Mouse (Mus musculus) large intestine, adult 2 months (tissue): ENCODE data around the gene Dgkg. TPM values are rescaled to one million over a fixed set of nuclear protein-coding genes. Genes with fewer than 3 reads are reported as not detected.

ENCODE experiments used
- DNase-seq: peaks from one replicate; pipeline ENCODE4 v3.0.0-alpha.2; 2012; ENCODE audit warnings: low read depth, low spot score
- WGBS: fragments of 180-500 bp; shearing (Covaris S2); methylation state at CpG from one replicate; pipeline ENCODE4 v1.1.7; 2018; 5-methylcytosine and 5-hydroxymethylcytosine counted together
- polyA plus RNA-seq: library from polyadenylated mRNA; depleted of rRNA; stranded (reverse); fragments of >200 nt; gene quantifications from 2 replicates; pipeline ENCODE4 v1.2.3, GENCODE M21; 2012; rRNA removed

Dgkg gene
- polyA plus RNA-seq, 1 experiment: 0.31 TPM

DNA sequence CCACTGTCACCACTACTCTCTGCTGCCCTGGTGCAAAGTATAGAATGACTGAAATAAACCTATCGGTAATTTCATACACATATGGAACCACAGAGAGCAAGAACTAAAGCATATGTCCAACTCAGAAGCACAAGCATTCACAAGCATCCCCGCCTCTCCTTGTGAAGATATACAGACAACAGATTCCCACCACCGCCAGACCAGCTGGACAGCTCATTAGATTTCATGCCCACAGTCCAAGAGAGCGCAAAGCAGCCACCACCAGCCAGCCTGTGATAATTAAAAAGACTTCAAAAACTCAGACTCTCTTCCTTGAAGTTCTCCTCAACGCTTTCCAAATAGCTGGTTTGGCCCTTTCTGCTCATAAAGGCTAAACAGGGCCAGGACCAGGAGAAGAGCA, 234.8 kb downstream of the Dgkg start:
- WGBS: 91% methylated on average over 5 of the region's 5 CpGs
- no peak for DNase-seq

Other genes starting within 250 kb of the Dgkg start
- gene Etv5, start 217.5 kb downstream of the Dgkg start, polyA plus RNA-seq: 4.8 and 5.6 TPM in 2 replicates
- not detected in 2 replicates for gene Crygs, start 154.4 kb upstream of the Dgkg start, polyA plus RNA-seq
- 13.9 and 16.2 TPM in 2 replicates for gene Tbccd1, start 200.4 kb upstream of the Dgkg start, polyA plus RNA-seq
- gene Dnajb11, start 200.6 kb upstream of the Dgkg start, polyA plus RNA-seq: 30.0 and 30.4 TPM in 2 replicates
- 0.21 and 0.56 TPM in 2 replicates for gene Ahsg, start 234.1 kb upstream of the Dgkg start, polyA plus RNA-seq